Mouse (Mus musculus) embryonic fibroblast, embryonic 13.5 days (primary cell): ENCODE measurements around the gene Cuta. TPM values are rescaled to one million over a fixed set of nuclear protein-coding genes. Genes with fewer than 3 reads are reported as not detected.
A peak's percentile ranks its signal among the peaks of the same experiment; 100 is the strongest.

Source experiments
- H3K27ac ChIP-seq: 2 replicates; pipeline ENCODE4 v1.5.1; 2012; ENCODE audit warnings: low read length, control low read depth, inconsistent platforms; ENCODE audit not compliant: insufficient read depth
- H3K4me1 ChIP-seq: 2 replicates; pipeline ENCODE4 v1.6.1; 2011; ENCODE audit warnings: low read length; ENCODE audit not compliant: control insufficient read depth, insufficient read depth
- H3K4me3 ChIP-seq: 2 replicates; pipeline ENCODE4 v1.5.1; 2011; ENCODE audit warnings: mild to moderate bottlenecking, control low read depth, low read length; ENCODE audit not compliant: insufficient read depth
- CTCF ChIP-seq: IDR thresholded peaks from 2 replicates; pipeline ENCODE4 v1.5.1; 2011; ENCODE audit warnings: mild to moderate bottlenecking, control low read depth, low read length, moderate library complexity, borderline replicate concordance; ENCODE audit not compliant: insufficient read depth
- POLR2A ChIP-seq: IDR thresholded peaks from 2 replicates; pipeline ENCODE4 v1.6.1; 2011; ENCODE audit warnings: low read depth, mild to moderate bottlenecking, control low read depth, low read length, moderate library complexity
- polyA plus RNA-seq: library from polyadenylated mRNA; stranded (reverse); fragments of >200 nt; gene quantifications from 2 replicates; pipeline ENCODE4 v1.2.4, GENCODE M21; 2011; ENCODE audit warnings: low read depth; ENCODE audit not compliant: missing spikeins, insufficient read length

Cuta gene
- polyA plus RNA-seq, 1 experiment: 90.5 TPM

GRCm38 (mm10) chr17:26892635-26893375 is 46.6 kb downstream of the Cuta start:
- no peak for TF ChIP-seq CTCF
- TF ChIP-seq POLR2A: no peak
- H3K27ac ChIP-seq: no peak overlapping the region
- peaks cover 8% of the 10 kb centered on the region; the same call in 1 of the 2 replicates for H3K4me1 ChIP-seq
- H3K4me3 ChIP-seq: no peak overlapping the region

GRCm38 (mm10) chr17:26887926-26888325 is 51.4 kb downstream of the Cuta start:
- H3K4me1 ChIP-seq: peaks cover 5% of the 10 kb centered on the region
- H3K4me3 ChIP-seq: no peak overlapping the region
- H3K27ac ChIP-seq: peak overlapping the region; percentile 37
- TF ChIP-seq CTCF (no peak), POLR2A (no peak)

DNA sequence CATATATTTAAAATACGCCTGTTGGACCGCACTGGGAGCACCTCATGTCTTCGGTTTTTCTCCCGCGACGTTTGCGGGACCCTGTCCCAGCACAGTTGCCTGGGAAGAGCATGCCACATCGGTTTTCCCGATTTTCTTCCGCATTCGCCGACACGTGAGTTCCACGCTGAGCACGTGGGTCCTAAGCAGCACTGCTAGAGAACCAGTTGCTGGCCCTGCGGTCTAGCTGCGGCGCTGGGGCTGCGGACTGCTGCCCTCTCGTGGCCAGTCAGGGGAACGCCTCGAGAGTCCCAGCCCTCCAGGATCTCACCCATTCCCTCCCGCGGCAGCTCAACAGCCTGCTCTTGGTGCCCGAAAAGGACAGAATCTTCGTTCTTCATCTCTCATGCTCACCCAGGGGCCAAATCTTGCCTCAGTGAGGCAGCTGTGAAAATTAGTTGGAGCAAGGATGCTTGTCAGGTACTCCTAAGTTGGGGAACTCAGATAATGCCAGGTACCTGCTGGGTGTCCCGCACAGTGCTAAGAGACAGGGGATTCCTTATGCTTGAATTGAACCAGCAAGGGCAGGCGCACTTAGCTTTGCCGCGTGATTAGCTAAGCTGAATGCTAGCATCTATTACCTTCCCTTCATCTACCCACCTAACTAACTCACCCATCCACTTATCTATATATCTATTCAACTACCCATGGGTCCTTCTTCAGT is 53.2 kb downstream of the Cuta start:
- peak overlapping the region; percentile 23 for H3K4me3 ChIP-seq
- H3K27ac ChIP-seq: no peak overlapping the region
- TF ChIP-seq POLR2A: peak; percentile 51; the same call in 1 of the 2 replicates
- TF ChIP-seq CTCF: peak; percentile 94
- peaks cover 5% of the 10 kb centered on the region for H3K4me1 ChIP-seq

DNA sequence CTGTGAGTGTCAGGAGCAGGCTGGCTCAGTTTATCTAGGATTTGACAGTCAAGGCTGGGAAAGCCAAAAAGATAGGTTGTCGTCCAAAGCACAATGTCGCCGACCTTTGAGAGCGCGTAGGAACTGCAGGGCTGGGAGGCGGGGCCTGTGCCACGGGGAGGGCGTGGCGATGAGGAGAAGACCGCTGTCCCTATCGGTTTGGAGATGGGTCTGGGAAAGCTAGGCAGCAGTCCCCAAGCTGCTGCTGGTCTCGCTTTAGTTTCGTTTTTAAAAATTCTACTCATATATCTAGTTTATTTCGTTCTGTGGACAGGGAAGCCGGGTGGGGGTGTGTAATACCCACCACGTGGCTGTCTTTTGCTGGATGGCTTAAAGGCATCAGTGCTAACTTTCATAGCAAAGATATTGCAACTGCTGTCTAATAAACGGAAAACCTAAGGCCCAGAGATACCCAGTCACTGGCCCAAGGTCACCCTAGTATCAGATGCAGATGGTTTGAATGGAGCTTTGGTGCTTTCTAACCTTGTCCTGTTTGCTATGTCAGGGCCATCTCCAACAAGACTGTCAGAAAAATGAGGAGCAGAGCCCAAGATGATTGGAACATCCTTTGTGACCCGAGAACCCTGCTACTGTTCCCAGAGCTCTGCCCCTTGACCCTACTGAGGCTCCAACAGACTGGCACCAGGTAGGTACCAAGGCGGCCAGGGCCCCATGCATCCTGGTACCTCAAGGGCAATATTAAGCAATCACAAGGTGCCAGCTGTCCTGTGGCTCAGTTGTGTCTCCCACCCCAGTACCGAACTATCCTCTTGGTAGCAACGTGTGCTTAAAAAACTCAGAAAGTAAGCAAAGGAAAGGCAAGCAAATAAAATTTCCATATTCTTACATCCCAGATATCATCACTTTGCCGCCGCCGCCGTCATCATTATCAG is 54.1 kb downstream of the Cuta start:
- no peak for TF ChIP-seq POLR2A
- peak; percentile 36; the same call in 1 of the 2 replicates for TF ChIP-seq CTCF
- no peak overlapping the region for H3K27ac ChIP-seq

More for the DNA sequence above, 54.1 kb downstream of the Cuta start:
- H3K4me1 ChIP-seq: peaks cover 5% of the 10 kb centered on the region
- peak overlapping the region; percentile 37 for H3K4me3 ChIP-seq

Other genes with a start within 250 kb of the Cuta start
- gene Crebrf, start 223.9 kb downstream of the Cuta start, polyA plus RNA-seq: 14.4 TPM in 2 replicates
- gene Bnip1, start 158.5 kb downstream of the Cuta start, polyA plus RNA-seq: 22.8 and 22.9 TPM in 2 replicates
- not detected in 2 replicates for gene Nkx2-5, start 94.6 kb downstream of the Cuta start, polyA plus RNA-seq
- gene Kifc5b, start 22.5 kb downstream of the Cuta start, polyA plus RNA-seq: 6.6 and 7.2 TPM in 2 replicates
- gene Phf1, start 6.5 kb downstream of the Cuta start, polyA plus RNA-seq: 10.9 and 12.0 TPM in 2 replicates
- gene Syngap1, start 1.7 kb upstream of the Cuta start, polyA plus RNA-seq: 52.2 and 58.4 TPM in 2 replicates
- gene Zbtb9, start 33.6 kb upstream of the Cuta start, polyA plus RNA-seq: 7.3 and 8.6 TPM in 2 replicates
- 106 and 114 TPM in 2 replicates for gene Bak1, start 89.4 kb upstream of the Cuta start, polyA plus RNA-seq
- gene Itpr3, start 117.7 kb upstream of the Cuta start, polyA plus RNA-seq: 15.7 and 31.1 TPM in 2 replicates
- gene Uqcc2, start 194.3 kb upstream of the Cuta start, polyA plus RNA-seq: 148 and 168 TPM in 2 replicates
- gene Ip6k3, start 228.2 kb upstream of the Cuta start, polyA plus RNA-seq: not detected in 2 replicates